Mouse (Mus musculus): ENCODE measurements around the gene Laptm4a.

The Laptm4a gene

DNA sequence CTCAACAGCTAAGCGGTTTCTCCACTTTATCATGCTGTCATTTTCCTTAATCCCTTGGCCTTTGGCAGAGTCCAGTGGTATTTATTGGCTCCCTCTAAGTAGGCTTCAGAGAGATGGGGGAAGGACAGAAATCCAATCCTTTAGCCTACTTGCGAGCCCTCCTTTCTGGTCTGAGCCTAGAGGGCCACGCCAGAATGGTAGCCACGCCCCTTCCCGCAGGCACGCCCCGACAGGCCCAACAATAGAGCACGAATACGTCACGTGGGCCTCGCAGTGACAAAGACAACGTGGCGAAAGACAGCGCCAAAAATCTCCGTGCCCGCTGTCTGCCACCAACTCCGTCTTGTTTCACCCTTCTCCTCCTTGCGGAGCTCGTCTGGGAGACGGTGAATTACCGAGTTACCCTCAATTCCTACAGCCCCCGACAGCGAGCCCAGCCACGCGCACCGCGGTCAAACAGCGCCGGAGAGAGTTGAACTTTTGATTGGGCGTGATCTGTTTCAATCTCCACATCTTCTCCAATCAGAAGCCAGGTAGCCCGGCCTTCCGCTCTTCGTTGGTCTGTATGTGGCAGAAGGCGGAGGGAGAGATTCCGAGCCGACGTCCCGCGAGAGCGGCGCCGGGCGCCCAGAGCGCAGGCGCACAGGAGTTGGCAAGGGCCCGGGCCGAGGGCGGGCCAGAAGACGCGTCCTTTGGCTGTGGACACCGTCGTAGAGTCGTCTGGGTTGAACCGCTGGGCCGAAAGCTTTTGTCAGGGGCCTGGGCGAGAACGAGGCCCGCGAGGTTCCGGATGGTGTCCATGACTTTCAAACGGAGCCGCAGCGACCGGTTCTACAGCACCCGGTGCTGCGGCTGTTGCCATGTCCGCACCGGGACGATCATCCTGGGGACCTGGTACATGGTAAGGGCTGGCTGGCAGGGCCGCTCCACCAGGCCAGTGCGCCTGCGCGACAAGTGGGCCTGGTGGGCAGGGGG, at the start of gene Laptm4a:
TSS of gene Laptm4a (plus strand) at position 271 of the 975 bp plus-strand sequence.
- DNase-seq (ENCODE audit: low read depth, low spot score), result peak; percentile 99

DNA sequence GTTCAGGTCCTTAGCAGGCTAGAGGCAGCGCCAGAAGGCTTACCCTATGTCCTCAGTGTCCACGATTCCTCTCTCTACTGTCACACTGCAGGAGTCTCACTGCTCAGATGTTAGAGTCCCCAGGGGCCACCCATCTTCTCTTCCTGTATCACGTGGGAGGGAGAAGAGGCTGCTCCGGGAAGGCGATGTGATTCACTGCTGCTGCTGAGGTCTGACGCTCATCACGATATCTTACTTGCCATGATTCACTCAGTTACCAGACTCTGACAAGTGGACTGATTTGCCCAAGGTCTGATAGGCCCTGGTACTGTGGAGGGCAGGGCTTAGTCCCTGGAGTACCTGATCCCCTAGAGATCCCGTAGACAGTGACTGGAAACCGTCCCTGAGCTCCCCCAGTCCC, 45.9 kb upstream of the Laptm4a start:
- DNase-seq (ENCODE audit: low read depth, low spot score), result no peak

DNA sequence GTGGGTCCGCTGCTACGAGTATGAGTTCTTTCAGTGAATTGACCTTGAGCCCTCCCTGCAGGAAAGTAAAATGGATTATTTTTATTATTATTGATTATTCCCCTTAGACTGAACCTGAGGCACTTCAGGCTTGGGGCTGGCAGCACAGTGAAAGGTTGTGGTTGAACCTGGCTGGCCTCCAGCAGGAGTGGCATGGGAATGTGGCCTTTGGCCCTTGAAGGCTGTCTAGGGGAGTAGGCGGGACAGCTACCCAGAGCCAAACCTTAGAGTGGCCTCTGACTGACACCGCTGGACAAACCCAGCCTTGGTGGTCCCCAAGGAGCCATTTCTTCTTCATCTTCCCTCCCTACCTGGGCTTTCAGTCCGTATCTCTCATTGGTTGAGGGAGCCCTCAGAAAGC, 44.6 kb upstream of the Laptm4a start:
- DNase-seq (ENCODE audit: low read depth, low spot score), result no peak

DNA sequence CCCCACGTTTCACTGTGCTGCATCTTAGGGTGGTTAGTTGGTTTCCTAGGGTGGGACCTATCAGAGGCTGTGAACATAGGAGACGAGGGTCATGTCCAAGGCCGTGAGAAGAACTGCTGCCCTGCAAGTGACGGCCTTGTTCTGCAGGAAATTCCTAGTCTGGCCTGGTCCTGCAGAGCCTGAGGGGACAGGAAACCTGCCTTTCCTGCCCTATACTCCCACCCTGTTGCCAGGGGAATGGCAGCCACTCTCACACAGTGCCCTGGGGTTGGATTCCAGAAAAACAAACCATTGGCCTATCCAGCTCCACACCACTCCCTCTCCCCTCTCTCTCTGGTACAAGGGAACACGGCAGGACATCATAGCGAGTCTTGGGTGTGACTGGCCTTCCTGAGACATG, 44.1 kb upstream of the Laptm4a start:
- DNase-seq (ENCODE audit: low read depth, low spot score), result no peak

DNA sequence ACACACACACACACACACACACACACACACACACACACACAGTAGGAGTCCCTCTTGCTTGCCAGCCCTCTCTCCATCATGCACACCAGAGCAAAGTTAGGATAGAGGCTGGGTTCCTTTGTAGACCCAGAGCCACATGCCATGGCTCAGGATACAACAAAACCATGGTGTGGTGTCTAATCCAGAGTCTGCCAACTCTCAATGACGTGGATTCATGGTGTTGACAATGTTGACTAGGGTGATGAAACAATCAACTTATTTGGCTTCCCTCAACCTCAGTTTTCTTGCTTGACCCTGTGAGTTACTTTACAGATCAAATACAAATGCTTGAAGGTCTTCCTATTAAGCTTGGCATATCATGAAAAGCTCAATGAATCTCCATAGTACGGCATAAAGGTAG, 42.7 kb upstream of the Laptm4a start:
- no peak for DNase-seq (ENCODE audit: low read depth, low spot score)

DNA sequence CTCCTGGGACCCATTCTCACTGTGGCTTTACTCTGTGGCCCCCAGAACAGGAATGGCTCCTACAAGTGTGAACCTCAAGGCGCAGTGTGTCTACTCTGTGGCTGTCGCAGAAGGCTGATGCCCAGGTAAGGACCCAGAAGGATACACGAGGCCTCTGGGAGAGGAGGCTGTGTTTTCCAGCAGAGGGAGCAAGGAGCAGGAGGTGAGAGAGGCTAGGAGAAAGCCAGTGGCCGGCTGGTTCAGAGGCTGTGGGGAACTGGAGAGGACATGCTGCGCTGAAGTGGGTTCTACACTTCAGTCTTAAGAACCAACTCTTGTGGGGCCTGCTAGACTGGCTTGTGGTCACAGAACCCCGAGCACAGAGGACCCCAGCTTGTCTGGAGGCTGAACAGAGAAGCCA, 42.1 kb upstream of the Laptm4a start:
- no peak for DNase-seq (ENCODE audit: low read depth, low spot score)

DNA sequence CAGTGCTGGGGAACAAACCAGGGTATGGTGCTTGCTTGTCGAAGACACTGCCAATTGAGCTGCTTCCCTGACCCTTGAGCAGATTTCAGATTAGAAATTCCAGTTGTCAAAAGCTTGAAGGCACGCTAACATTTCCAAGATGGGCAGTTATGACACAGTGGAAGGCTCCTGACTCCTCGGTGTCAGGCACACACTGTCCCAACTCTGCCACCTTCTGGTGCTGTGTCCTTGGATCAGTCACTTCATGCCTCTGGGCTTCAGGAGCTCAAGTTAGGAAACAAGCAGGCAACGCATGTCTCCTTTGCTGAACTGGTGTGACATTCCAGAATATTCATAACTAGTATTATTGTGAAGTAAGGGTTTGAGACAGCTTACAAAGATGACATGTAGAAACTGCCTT, 39.7 kb upstream of the Laptm4a start:
- DNase-seq (ENCODE audit: low read depth, low spot score), result no peak

DNA sequence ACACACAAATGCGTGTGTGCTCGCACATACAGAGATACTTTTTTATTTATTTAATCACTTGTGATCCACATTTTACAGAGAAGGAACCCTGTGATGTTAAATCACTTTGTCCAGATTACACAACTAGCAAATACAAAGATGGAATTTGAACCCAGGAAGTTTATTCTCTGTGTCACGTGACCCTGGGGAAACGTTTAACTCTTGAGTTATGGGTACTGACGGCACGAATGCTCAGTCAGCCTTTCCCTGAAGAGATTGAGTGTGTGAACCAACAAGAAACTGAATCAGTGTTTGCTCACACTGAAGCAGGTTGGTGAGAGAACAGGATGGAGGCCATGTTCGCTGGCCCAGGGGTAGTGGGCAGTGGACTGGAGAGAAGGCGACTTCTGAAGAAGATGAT, 39.1 kb upstream of the Laptm4a start:
- no peak for DNase-seq (ENCODE audit: low read depth, low spot score)

DNA sequence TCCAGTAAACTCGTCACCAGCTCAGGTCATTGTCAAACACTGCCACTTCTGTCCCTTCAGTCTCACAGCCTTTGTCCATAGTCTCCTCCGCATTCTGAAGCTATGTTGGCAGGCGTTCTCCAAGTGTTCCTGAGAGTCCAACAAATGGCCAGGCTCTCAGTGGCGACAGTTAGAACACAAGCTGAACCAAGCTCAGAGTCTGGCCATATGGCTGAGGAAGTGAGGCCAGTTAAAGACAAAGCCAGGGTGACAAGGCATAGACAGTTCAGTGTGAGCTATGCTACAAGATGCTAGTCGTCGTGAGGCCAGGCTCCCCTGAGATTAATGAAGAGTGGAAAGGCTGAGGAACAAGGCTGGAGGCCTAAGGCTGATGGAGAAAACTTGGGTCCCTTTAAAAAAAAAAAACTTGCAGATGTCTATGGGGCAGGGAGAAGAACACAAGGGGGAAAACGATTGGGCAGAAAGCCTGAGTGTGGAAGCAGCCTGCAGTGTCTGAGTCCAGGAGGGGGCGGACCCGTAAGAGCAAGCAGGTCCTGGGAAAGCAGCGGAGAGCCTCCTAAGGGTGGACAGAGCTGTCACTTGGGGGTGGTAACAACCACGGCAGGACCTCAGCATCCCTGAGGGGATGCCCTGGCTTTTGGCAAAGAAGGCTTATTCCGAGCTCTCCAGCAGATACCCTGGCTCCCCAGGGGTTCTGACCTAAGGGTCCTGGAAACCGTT, 36.9 kb upstream of the Laptm4a start:
- DNase-seq (ENCODE audit: low read depth, low spot score), result peak; percentile 38

DNA sequence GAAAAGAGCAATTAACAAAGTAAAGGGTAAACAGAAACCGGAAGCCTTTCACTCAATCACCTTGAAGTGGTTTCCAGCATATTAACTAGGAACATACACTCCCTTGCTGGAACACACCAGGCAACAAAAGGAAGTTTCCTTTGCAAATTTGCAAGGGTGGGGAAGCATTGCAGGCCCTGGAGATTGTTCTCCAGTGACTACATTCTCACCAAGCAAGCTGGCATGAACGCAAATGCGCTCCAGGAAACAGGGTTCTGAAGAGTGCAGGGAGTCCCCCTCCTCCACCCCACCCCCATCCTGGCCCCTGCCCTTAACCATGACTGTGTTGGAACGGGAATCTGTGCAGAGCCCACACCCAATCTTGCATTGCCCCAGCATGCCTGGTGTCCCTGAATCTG, 36.3 kb upstream of the Laptm4a start:
- no peak for DNase-seq (ENCODE audit: low read depth, low spot score)

DNA sequence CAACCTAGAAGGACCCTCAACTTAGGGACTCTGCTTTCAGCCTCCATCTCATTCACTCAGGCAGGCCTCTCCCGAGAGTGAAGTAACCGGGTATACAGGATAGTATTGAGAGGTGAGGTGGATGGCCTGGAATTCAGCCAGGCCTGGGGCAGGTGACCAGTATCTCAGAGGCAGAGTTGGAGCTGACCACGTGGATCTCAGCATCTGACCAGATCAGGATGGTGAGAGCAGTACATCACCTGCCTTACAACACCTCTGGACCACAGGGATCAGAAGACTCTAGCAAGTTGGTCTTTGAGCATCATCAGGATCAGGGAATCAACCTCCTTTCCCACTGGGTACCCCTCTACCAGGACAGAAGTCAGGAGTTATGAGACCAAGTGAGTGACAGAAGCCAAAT, 35.5 kb upstream of the Laptm4a start:
- DNase-seq (ENCODE audit: low read depth, low spot score), result no peak

DNA sequence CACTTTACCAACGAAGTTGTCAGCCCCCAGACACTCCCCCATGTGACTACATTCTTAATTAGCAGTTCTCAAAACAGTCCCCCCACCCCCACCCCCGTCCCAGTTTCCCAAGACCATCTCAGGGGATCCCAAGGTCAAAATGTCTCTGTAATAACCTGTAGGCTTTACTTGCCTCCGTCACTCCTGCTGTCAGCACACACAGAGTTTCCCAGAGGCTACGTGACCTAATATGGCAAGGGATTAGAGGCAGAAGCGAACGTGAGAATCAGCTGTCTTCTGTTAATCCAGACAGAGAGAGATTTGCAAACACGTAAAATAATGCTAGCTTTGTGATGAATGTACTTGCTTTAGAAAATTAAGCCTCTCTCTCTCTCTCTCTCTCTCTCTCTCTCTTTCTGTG, 33.0 kb upstream of the Laptm4a start:
- DNase-seq (ENCODE audit: low read depth, low spot score), result no peak

DNA sequence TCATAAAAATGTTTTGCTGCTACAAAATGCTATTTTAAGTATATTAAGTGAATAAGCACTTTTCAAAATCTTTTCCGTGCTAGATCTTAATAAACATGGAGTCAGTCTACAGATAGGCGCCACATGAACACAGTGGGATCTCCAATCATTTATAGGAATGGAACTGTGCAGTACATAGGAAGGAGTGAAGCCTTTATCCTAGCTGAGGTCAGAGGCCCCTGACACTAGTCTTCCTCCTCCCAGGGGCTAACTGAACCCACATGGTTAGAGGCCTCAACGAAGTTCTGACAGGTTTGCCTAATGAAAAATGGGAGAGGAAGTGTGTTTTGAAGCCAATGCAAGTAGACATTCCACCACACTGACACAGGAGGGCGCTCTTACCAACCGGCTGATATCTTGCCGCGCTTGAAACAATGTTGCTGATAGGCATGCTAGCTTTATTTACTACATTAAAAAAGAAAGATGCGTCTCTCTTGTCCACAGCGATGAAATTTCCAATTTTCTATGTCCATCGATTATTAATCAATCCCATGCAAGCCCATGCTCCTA, 32.3 kb upstream of the Laptm4a start:
- peak; percentile 64 for DNase-seq (ENCODE audit: low read depth, low spot score)

DNA sequence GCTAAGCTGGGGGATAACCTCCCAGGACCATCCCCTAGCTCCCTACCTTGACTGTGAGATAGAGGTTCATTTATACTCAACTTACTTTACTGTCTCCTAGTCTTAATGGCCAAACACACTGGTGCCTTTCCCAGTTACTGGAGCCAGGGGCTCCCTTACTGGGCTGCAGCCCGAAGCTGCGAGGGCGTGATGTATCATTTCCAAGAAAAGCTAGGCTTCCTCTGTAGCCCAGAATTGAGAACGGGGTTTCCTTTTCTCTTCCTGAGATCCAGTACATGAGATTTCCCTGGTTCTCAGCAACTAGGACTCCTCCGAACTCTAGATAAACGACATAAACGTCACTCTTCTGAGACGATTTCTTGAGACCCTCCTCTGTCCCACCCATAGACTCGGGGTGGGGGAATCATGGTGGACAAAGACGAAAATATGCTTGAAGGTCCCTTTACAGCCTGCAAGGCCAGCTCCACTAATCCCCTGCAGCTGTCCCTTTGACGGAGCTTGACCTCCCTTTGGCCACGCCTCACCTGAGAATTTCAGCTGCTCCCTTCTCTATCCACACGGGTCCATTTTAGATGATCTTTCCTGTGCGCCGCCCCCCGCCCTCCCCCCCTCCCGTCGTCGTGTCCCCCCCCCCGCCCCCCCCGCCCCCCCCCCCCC, 28.5 kb upstream of the Laptm4a start:
- DNase-seq (ENCODE audit: low read depth, low spot score), result no peak

DNA sequence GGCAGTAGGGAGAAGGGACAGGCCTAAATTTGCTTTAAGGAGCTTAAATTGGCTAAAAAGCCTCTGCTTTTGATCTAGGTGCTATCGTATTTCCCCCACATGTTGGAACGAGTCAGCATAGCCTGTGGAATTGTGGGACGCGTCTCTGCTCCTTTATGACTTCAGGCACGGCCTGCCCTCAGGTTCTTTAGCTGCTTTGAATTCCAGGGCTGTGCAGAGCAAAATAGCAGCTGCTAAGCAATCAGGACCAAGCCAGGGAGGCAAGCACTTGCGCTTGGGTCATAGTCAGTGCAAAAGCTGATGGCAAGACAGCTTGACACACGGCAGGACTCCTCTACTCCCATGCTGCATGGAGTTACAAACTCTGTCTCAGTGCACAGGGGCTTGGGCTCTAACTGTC, 24.3 kb upstream of the Laptm4a start:
- DNase-seq (ENCODE audit: low read depth, low spot score), result no peak

DNA sequence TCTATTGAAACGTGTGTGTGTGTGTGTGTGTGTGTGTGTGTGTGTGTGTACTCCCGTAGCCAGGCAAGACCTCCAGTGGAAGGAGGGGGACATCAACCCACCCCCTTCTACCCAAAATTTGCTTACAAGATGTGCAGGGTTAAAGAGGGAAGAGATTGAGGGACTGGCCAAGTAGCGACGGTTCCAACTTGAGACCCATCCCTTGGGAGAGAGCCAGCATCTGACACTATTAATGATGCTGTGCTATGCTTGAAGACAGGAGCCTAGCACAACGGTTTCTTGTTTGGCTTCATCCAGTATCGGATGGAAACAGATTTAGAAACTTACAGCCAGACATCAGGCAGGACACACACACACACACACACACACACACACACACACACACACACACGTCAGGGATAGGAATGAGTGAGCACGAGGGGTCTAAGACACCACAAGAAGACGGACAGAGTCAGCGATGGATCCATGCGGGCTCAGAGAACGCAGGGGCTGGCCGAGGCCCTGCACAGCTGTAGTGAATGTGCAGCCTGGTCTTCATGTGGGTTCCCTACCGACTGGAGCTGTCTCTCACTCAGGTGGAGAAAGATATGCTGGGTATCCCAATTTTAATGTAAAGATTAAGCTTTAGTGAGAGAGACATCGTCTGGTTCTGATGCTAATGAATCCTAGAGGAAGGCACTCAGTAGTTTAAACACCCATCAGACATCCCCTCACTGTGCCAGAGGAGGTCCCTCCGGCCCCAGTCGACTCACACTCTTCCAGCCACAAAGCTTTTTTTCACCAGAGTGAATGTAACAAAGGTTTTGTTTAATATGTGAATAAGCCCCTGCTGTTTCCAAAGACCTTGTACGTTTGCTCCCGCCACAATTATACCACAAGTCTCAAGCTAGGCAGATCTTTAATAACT, 22.3 kb upstream of the Laptm4a start:
- no peak for DNase-seq (ENCODE audit: low read depth, low spot score)

DNA sequence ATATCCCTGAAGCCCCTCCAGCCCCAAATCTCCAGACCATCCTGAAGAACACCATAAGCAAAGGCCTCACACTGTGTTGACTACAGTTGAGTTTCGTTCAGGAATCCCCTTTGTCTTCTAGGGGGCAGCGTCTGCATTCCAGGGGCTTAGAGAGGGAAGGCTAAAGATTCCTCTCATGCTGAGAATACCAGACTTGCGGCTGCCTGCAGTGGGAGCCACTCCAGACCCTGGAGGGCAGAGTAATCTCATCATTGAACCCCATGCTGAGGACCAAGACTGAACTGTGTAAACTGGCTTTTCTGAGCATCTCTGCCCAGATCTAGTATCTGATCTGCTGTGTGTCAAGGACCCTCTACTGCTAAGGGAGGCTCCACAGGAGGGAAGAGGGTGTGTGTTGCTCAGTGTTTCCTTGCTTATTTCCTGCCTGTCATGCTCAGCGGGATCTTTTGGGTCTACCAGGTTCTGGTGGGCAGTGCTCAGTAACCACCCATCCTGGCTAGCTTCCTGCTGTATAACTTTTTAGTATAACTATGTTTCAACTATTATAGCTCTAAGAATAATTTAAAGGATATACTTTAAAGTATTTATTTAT, 21.3 kb upstream of the Laptm4a start:
- DNase-seq (ENCODE audit: low read depth, low spot score), result no peak

DNA sequence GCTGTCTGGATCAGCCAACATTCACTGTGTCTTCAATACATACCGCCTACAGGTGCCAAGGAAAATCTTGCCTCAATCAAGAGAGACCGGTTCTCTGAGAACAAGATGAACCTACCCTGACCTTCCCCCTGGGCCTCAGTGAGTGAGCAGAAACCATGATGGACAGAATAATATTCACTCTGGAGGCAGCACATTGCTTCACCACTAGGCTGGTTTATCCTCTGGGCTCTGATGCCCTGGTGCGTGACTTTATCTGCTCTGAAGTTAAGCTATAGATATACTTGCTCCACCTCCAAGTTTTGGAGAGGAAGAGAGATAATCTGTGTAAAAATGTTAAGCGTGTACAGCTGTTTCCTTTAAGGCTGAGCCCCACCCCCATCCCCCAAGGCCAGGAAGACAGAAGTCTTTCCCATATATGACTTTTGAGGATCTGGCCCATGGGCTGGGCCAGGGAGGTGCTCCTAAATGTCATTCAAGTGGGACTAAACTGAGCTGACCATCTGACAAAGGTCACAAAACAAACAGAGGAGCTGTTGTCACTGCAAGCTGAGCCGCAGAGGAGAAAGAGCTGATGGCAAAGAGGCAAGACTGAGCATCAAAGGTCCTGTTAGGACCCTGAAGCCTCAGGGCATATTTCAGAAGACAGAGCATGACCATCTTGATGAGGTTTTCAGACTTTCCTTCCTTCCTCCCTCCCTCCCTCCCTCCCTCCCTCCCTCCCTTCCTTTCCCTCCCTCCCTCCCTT, 20.4 kb upstream of the Laptm4a start:
- no peak for DNase-seq (ENCODE audit: low read depth, low spot score)

DNA sequence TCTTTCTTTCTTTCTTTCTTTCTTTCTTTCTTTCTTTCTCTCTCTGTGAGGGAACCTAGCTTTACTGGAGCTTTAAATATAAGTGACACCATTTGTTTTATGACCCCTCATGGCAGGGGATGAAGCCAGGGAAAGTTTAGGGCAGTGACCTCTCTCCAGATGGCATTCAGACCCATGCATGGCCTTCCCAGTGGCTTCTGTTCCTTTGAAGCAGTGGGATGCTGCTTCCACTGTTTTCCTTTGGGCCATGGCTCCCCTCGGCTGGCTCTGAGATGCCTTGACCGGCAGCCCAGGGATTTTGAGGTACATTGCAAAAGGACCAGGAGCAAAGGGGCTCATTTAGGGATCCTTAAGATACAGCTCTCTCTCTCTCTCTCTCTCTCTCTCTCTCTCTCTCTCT, 19.5 kb upstream of the Laptm4a start:
- no peak for DNase-seq (ENCODE audit: low read depth, low spot score)

DNA sequence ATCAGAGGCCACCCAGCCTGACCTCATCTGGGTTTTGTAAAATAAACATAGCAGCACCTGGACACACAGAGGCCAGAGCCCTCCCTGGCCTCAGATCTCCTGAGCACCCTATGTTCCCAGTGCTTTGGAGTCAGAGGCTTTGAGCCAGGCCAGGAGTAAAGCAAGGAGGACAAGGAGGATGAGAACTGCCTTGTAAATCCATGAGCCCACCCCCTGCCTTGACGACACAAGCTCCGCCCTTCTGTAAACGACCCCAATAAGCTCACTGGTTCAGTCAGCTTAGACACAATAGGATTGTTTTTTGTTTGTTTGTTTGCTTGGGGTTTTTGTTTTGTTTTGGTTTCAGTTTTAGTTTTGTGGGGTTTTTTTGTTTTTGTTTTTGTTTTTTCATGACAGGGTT, 19.0 kb upstream of the Laptm4a start:
- DNase-seq (ENCODE audit: low read depth, low spot score), result no peak
